Mouse (Mus musculus) testis, adult 2 months (tissue): ENCODE measurements around the gene Dcdc2a.

Experiments
- CTCF ChIP-seq: fragments of 200-500 bp; IDR thresholded peaks from 2 replicates; pipeline ENCODE4 v1.5.1; 2012; ENCODE audit warnings: low read depth, mild to moderate bottlenecking, inconsistent platforms, low read length, moderate library complexity; ENCODE audit not compliant: control insufficient read depth, insufficient read depth, insufficient replicate concordance
- POLR2A ChIP-seq: fragments of 200-500 bp; IDR thresholded peaks from 2 replicates; pipeline ENCODE4 v1.6.1; 2012; ENCODE audit warnings: low read depth, mild to moderate bottlenecking, inconsistent platforms, low read length, moderate library complexity; ENCODE audit not compliant: control insufficient read depth

GRCm38 (mm10) chr13:25099508-25099907 lies 43.7 kb downstream of the Dcdc2a start:
- no peak for TF ChIP-seq CTCF
- no peak for TF ChIP-seq POLR2A
